Comparison of ENCODE assay signal across 8 mouse cellular contexts in the genomic region with DNA sequence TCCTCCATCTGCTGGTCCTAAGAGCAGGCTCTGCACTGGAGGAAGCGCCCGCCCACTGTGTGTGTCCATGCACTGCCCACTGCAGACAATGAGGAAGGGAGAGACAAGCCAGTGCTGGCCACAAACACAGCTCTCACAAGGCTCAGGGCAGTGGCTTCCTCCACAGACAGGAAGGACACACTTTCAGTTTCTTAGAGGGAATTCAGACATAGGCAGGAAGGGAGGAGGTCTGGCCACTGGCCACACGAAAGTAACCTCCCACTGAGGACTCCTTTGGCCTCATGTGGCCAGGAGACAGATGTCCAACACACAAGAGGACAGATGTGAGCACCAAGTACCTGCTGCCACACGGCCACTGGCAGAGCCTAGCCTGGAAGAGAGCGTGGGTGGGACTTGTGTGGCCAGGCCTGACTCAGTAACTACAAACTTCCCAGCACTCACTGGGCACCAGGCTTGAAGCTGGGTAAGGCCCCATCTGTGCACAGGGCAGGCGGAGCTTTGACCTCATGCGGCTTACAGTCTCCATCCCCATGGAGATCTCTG. TPM values are rescaled to one million over a fixed set of nuclear protein-coding genes. Genes with fewer than 3 reads are reported as not detected.
DNase-seq lines count a peak whose midpoint lies in the region; ATAC-seq and TF ChIP-seq lines count a peak whose summit lies in the region.

No protein-coding gene starts in this region.

- H3K9me3 ChIP-seq in lung, embryonic 14.5 days (ENCODE audit: low read depth, low read length) = no peaks in the 10 kb centered on the region

- H3K36me3 ChIP-seq in kidney, adult 2 months (ENCODE audit: control insufficient read depth, insufficient read depth, low read length) = no peaks in the 10 kb centered on the region; the same call in 1 of the 2 replicates
- H3K36me3 ChIP-seq in lung, embryonic 14.5 days (ENCODE audit: insufficient read depth) = peaks cover 23% of the 10 kb centered on the region; the same call in 1 of the 2 replicates

- peak; percentile 44 for ATAC-seq in lung, embryonic 14.5 days (ENCODE audit: insufficient read depth)

- H3K4me1 ChIP-seq in kidney, adult 2 months (ENCODE audit: control insufficient read depth, insufficient read depth, low read length) = peaks cover 54% of the 10 kb centered on the region
- H3K4me1 ChIP-seq in lung, embryonic 14.5 days (ENCODE audit: insufficient read depth) = peaks cover 16% of the 10 kb centered on the region

- H3K4me2 ChIP-seq in lung, embryonic 14.5 days = 0 out of 2 replicates have a peak overlapping the region, but pooled peaks have one; percentile 3

- no peak for DNase-seq in layer of hippocampus, adult 2 months (ENCODE audit: low spot score in 2 of 2)
- DNase-seq in layer of hippocampus, postnatal 36 days = no peak
- DNase-seq in embryo, embryonic 11 days = peak; percentile 28
- DNase-seq in kidney, adult 2 months = peak; percentile 91
- peak; percentile 40 for DNase-seq in lung, embryonic 14.5 days
- DNase-seq in cerebellum, postnatal 10 days = no peak
- no peak for DNase-seq in right cerebral cortex, postnatal 36 days (ENCODE audit: low spot score in 2 of 2)
- no peak for DNase-seq in thymus, postnatal 25 days

- no peak for TF ChIP-seq CTCF in layer of hippocampus, adult 2 months (conservative IDR thresholded peaks at IDR 0.05)
- TF ChIP-seq CTCF in kidney, adult 2 months (conservative IDR thresholded peaks at IDR 0.05; ENCODE audit: insufficient read depth, insufficient read length, low read depth, low read length) = no peak
- TF ChIP-seq CTCF in lung, embryonic 14.5 days (IDR thresholded peaks at IDR 0.05; ENCODE audit: low read depth) = no peak

- H3K27me3 ChIP-seq in kidney, adult 2 months (replicated peaks; ENCODE audit: control insufficient read depth, insufficient read depth, low read length) = no peaks in the 10 kb centered on the region
- no peaks in the 10 kb centered on the region for H3K27me3 ChIP-seq in lung, embryonic 14.5 days (ENCODE audit: insufficient read depth, low read length)

- WGBS in kidney, adult 2 months = 10% methylated on average over 7 of the region's 7 CpGs
- 53% methylated on average over 7 of the region's 7 CpGs for WGBS in lung, embryonic 14.5 days

- H3K9ac ChIP-seq in lung, embryonic 14.5 days = no peak overlapping the region

- H3K27ac ChIP-seq in layer of hippocampus, adult 2 months = peak overlapping the region; percentile 41; the same call in 1 of the 2 replicates
- H3K27ac ChIP-seq in kidney, adult 2 months (ENCODE audit: insufficient read depth, low read depth, low read length) = peak overlapping the region; percentile 93
- peak overlapping the region; percentile 82 for H3K27ac ChIP-seq in lung, embryonic 14.5 days (ENCODE audit: low read depth)

- no peak overlapping the region for H3K4me3 ChIP-seq in layer of hippocampus, adult 2 months
- no peak overlapping the region for H3K4me3 ChIP-seq in kidney, adult 2 months (ENCODE audit: insufficient read depth, low read depth, low read length)
- no peak overlapping the region for H3K4me3 ChIP-seq in lung, embryonic 14.5 days (ENCODE audit: low read depth, low read length)

- peak; percentile 21 for TF ChIP-seq POLR2A in kidney, adult 2 months (IDR thresholded peaks at IDR 0.05; ENCODE audit: low read depth, low read length)

RNA-seq across cellular contexts. Expression of a gene that starts 44.1 kb away (rescaled TPM):
- 100 to 1,000 TPM; 141 to 144 TPM for total RNA-seq in layer of hippocampus, adult 2 months (2021)
- 100 to 1,000 TPM; 141 to 149 TPM for total RNA-seq in layer of hippocampus, postnatal 36 days (2021)
- 145 and 157 TPM in 2 replicates for polyA plus RNA-seq in kidney, adult 2 months (2012; rRNA removed)
- polyA plus RNA-seq in lung, embryonic 14.5 days (2014; fragmentation: Nextera tagmentation; extraction: Ambion mirVana) = 69.0 and 70.1 TPM in 2 replicates

Comparison
In these comparisons a context has a peak if more than half of its experiments do, and no peak if none do; other contexts are left out.
1. DNase-seq: peak in embryo, embryonic 11 days (single experiment), kidney, adult 2 months (single experiment) and lung, embryonic 14.5 days (single experiment); none in layer of hippocampus, adult 2 months (0 of 2), layer of hippocampus, postnatal 36 days (0 of 2), cerebellum, postnatal 10 days (0 of 2), right cerebral cortex, postnatal 36 days (0 of 2) and thymus, postnatal 25 days (single experiment).
2. H3K27ac ChIP-seq: peak in every context shown above with its lines; median percentile 93 in kidney, adult 2 months; 82 in lung, embryonic 14.5 days; 41 in layer of hippocampus, adult 2 months.